Comparison of ENCODE assay signal across 8 mouse cellular contexts in the genomic region with DNA sequence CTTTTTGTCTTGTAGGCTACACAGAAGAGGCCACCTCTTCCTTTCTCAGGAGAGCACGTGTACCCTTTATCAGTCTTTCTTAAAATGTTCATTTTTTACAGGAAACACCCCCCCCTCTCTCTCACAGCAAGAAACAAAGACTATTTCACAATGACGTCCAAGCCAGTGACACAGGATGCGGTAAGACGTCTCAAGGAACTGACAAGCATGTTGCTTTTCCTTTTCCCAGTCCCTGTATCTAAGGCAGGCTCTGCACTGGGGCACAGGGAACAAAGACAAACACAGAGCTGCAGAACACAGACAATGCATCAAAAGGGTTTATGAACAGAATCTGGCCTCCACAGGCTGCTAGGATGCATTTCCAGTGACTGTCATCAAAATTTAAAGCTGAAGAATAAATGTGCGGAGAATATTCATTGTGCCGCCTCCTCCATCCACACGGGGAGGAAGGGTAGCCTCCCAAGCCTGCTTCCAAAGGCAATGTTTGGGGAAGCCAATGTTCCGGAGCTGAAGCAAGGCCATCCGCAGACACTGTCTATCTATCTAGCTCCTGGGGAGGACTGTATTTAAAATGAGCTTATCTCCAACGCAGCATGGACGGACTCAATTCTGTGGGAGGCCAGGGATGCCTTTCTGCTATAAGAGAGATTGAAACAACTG. TPM values are rescaled to one million over a fixed set of nuclear protein-coding genes. Genes with fewer than 3 reads are reported as not detected.
DNase-seq lines count a peak whose midpoint lies in the region; ATAC-seq and TF ChIP-seq lines count a peak whose summit lies in the region.

No protein-coding gene starts in this region.

- TF ChIP-seq CTCF in cerebellum, adult 2 months (IDR thresholded peaks at IDR 0.05; ENCODE audit: borderline replicate concordance, insufficient read depth, low read depth, low read length), result no peak

- no peak overlapping the region for H3K4me3 ChIP-seq in midbrain, embryonic 14.5 days (replicated peaks; ENCODE audit: low read depth, low read length)
- no peak overlapping the region for H3K4me3 ChIP-seq in cerebellum, adult 2 months (replicated peaks; ENCODE audit: insufficient read depth, low read depth, low read length)

- H3K9ac ChIP-seq in midbrain, embryonic 14.5 days (replicated peaks; ENCODE audit: low read length), result peak overlapping the region; percentile 41; the same call in 1 of the 2 replicates

- peaks cover 17% of the 10 kb centered on the region; the same call in 1 of the 2 replicates for H3K4me1 ChIP-seq in midbrain, embryonic 14.5 days (ENCODE audit: control insufficient read depth, insufficient read depth, low read length)
- peaks cover 9% of the 10 kb centered on the region for H3K4me1 ChIP-seq in cerebellum, adult 2 months (ENCODE audit: control insufficient read depth, insufficient read depth, low read length)

- no peak for TF ChIP-seq POLR2A in cerebellum, adult 2 months (IDR thresholded peaks at IDR 0.05; ENCODE audit: borderline replicate concordance, insufficient read depth, low read length)

- peak; percentile 19 to 43 for DNase-seq in layer of hippocampus, postnatal 14 days (ENCODE audit: low spot score in 2 of 2)
- no peak for DNase-seq in layer of hippocampus, adult 9-10 months (ENCODE audit: low spot score)
- DNase-seq in c-Kit-positive CD71-negative TER-119-negative erythroid progenitor cells, embryonic 14.5 days (ENCODE audit: low read depth), result peak; percentile 50
- peak; percentile 60 for DNase-seq in midbrain, embryonic 14.5 days
- no peak for DNase-seq in cerebellum, adult 2 months
- no peak for DNase-seq in cerebellum, postnatal 10 days

- H3K9me3 ChIP-seq in midbrain, embryonic 14.5 days (ENCODE audit: control insufficient read depth, low read length), result no peaks in the 10 kb centered on the region

- H3K27ac ChIP-seq in midbrain, embryonic 14.5 days (replicated peaks; ENCODE audit: low read depth, low read length), result peak overlapping the region; percentile 82
- H3K27ac ChIP-seq in cerebellum, adult 2 months (ENCODE audit: insufficient read depth, low read length), result no peak overlapping the region

- 27% methylated on average over 11 of the region's 11 CpGs for WGBS in midbrain, embryonic 14.5 days
- 63% methylated on average over 11 of the region's 11 CpGs for WGBS in cerebellum, adult 2 months

- H3K36me3 ChIP-seq in midbrain, embryonic 14.5 days (ENCODE audit: control insufficient read depth, insufficient read depth, low read length), result peaks cover 17% of the 10 kb centered on the region

- ATAC-seq in hematopoietic stem cell, adult 5-6 weeks (replicated peaks in 1 of 2; ENCODE audit: insufficient read depth in 1 of 2, low FRiP score in 2 of 2, low TSS enrichment in 1 of 2, low read depth in 1 of 2, poor library complexity in 2 of 2, severe bottlenecking in 2 of 2), result peak; percentile 63 to 86
- no peak for ATAC-seq in midbrain, embryonic 14.5 days (ENCODE audit: low FRiP score, low TSS enrichment)
- ATAC-seq in monocyte, adult 5-6 weeks (replicated peaks; ENCODE audit: insufficient number of reproducible peaks, low FRiP score, low TSS enrichment, poor library complexity, severe bottlenecking), result no peak; the same call in none of the 2 replicates

- no peak overlapping the region for H3K4me2 ChIP-seq in midbrain, embryonic 14.5 days (ENCODE audit: low read length)

- H3K27me3 ChIP-seq in midbrain, embryonic 14.5 days (ENCODE audit: control insufficient read depth, insufficient read depth, low read length), result no peaks in the 10 kb centered on the region
- no peaks in the 10 kb centered on the region for H3K27me3 ChIP-seq in cerebellum, adult 2 months (ENCODE audit: control insufficient read depth, insufficient read depth, low read length)

RNA-seq across cellular contexts. Expression of gene Ern1, which starts 48.7 kb away (rescaled TPM):
- total RNA-seq in layer of hippocampus, postnatal 14 days (2021), result 10 to 100 TPM in 1 of 2 experiments, 1 to 10 TPM in 1; 9.2 to 10.2 TPM
- total RNA-seq in hematopoietic stem cell, adult 5-6 weeks (2017), result 35.9 and 65.9 TPM in 2 replicates
- polyA plus RNA-seq in midbrain, embryonic 14.5 days (2014; fragmentation: Nextera tagmentation; extraction: Ambion mirVana), result 5.5 and 6.6 TPM in 2 replicates
- polyA plus RNA-seq in cerebellum, adult 2 months (2012; rRNA removed), result 7.6 and 8.6 TPM in 2 replicates
- 27.8 to 71.5 TPM (median 30.5 TPM) in 3 replicates for total RNA-seq in monocyte, adult 5-6 weeks (2017)

Comparison
In these comparisons a context has a peak if more than half of its experiments do, and no peak if none do; other contexts are left out.
1. DNase-seq: peak in layer of hippocampus, postnatal 14 days (2 of 2), c-Kit-positive CD71-negative TER-119-negative erythroid progenitor cells, embryonic 14.5 days (single experiment) and midbrain, embryonic 14.5 days (single experiment); none in layer of hippocampus, adult 9-10 months (single experiment), cerebellum, adult 2 months (0 of 2) and cerebellum, postnatal 10 days (0 of 2).
2. ATAC-seq: peak in hematopoietic stem cell, adult 5-6 weeks (2 of 2); none in midbrain, embryonic 14.5 days (single experiment) and monocyte, adult 5-6 weeks (single experiment).